7 mouse cellular contexts compared by ENCODE assay signal in the genomic region with DNA sequence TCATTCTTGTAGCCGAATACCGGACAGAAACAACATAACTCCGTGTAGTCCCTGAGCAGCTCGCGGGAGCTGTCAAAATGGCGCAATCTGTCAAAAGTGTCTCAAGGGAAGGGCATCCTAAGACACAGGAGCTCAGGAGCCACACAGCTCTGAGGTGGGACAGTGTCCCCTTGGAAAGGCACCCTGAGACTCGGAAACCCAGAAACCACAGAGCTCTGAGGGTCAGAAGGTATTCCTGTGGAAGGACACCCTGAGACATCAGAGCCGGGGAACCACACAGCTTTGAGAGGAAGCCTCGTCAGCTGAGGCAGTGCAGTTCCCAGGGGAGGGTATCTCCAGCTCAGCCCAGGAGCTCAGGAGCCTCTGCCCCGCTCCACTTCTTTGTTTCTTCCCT. TPM values are rescaled to one million over a fixed set of nuclear protein-coding genes. Genes with fewer than 3 reads are reported as not detected.
DNase-seq lines count a peak whose midpoint lies in the region; ATAC-seq and TF ChIP-seq lines count a peak whose summit lies in the region.

No protein-coding gene starts in this region.

- no peak for DNase-seq in lung, postnatal 14 days
- DNase-seq in c-Kit-positive CD71-negative TER-119-negative erythroid progenitor cells, embryonic 14.5 days (ENCODE audit: low read depth): peak; percentile 22
- peak; percentile 14 for DNase-seq in gastrocnemius, postnatal 10 days
- no peak for DNase-seq in right cerebral cortex, postnatal 4 days

- 3% methylated on average over 10 of the region's 10 CpGs for WGBS in lung, embryonic 15.5 days
- 3% methylated on average over 10 of the region's 10 CpGs for WGBS in limb, embryonic 13.5 days

- H3K9ac ChIP-seq in lung, embryonic 15.5 days: peak overlapping the region; percentile 61
- H3K9ac ChIP-seq in limb, embryonic 13.5 days: peak overlapping the region; percentile 72

- peaks cover 3% of the 10 kb centered on the region; the same call in 1 of the 2 replicates for H3K36me3 ChIP-seq in lung, embryonic 15.5 days
- peaks cover 5% of the 10 kb centered on the region; the same call in 1 of the 2 replicates for H3K36me3 ChIP-seq in limb, embryonic 13.5 days
- no peaks in the 10 kb centered on the region for H3K36me3 ChIP-seq in myocyte (ENCODE audit: control insufficient read depth, insufficient read depth)

- ATAC-seq in lung, embryonic 15.5 days (ENCODE audit: borderline replicate concordance, extremely low read depth, low FRiP score, low TSS enrichment): peak; percentile 35; the same call in 1 of the 2 replicates
- ATAC-seq in limb, embryonic 13.5 days (ENCODE audit: low FRiP score, low read depth): peak; percentile 48

- H3K27me3 ChIP-seq in lung, embryonic 15.5 days: no peaks in the 10 kb centered on the region
- 0 out of 2 replicates have a peak, but pooled peaks cover 5% of the 10 kb centered on the region for H3K27me3 ChIP-seq in limb, embryonic 13.5 days
- H3K27me3 ChIP-seq in myocyte (ENCODE audit: control insufficient read depth, insufficient read depth, insufficient read length): no peaks in the 10 kb centered on the region

- peaks cover 17% of the 10 kb centered on the region for H3K4me1 ChIP-seq in lung, embryonic 15.5 days
- peaks cover 17% of the 10 kb centered on the region for H3K4me1 ChIP-seq in limb, embryonic 13.5 days

- H3ac ChIP-seq in myocyte (ENCODE audit: control insufficient read depth, insufficient read length): peak overlapping the region; percentile 26

- H3K4me2 ChIP-seq in lung, embryonic 15.5 days: peak overlapping the region; percentile 79
- H3K4me2 ChIP-seq in limb, embryonic 13.5 days (replicated peaks): peak overlapping the region; percentile 93
- peak overlapping the region; percentile 90 for H3K4me2 ChIP-seq in myocyte (ENCODE audit: low read depth)

- peak overlapping the region; percentile 89 for H3K27ac ChIP-seq in lung, embryonic 15.5 days
- peak overlapping the region; percentile 76 for H3K27ac ChIP-seq in limb, embryonic 13.5 days

- H3K4me3 ChIP-seq in lung, embryonic 15.5 days: peak overlapping the region; percentile 67
- H3K4me3 ChIP-seq in limb, embryonic 13.5 days: peak overlapping the region; percentile 86
- H3K4me3 ChIP-seq in myocyte: peak overlapping the region; percentile 75

- no peaks in the 10 kb centered on the region for H3K9me3 ChIP-seq in lung, embryonic 15.5 days
- H3K9me3 ChIP-seq in limb, embryonic 13.5 days: no peaks in the 10 kb centered on the region

- no peak for TF ChIP-seq POLR2A in myocyte (IDR thresholded peaks at IDR 0.05; ENCODE audit: insufficient read length, low read depth)

- peaks cover 32% of the 10 kb centered on the region for H3K79me2 ChIP-seq in myocyte (ENCODE audit: control insufficient read depth, insufficient read depth)

TF ChIP-seq in myocyte, 11 proteins besides CTCF, POLR2A, EP300 and RAD21:
- TF ChIP-seq TCF12 (IDR thresholded peaks at IDR 0.05; ENCODE audit: insufficient read depth, poor library complexity, severe bottlenecking) (no peak), MYOG (IDR thresholded peaks at IDR 0.05; ENCODE audit: control insufficient read depth in 1 of 3, insufficient read depth in 1 of 3, insufficient read length in 2 of 3, low read depth in 2 of 3) (no peak), SRF (IDR thresholded peaks at IDR 0.05; ENCODE audit: control insufficient read depth, insufficient read length, low read depth) (no peak), MAX (IDR thresholded peaks at IDR 0.05; ENCODE audit: low read depth) (no peak), CEBPB (IDR thresholded peaks at IDR 0.05; ENCODE audit: insufficient read depth, poor library complexity, severe bottlenecking) (0 out of 2 replicates have a peak, but pooled peaks have one; percentile 37), E2F4 (IDR thresholded peaks at IDR 0.05; ENCODE audit: insufficient read depth) (no peak), POLR2AphosphoS2 (IDR thresholded peaks at IDR 0.05; ENCODE audit: insufficient read length, low read depth) (no peak)

RNA-seq across cellular contexts. Expression of a gene that starts 0.6 kb away (rescaled TPM):
- 46.0 and 50.0 TPM in 2 replicates for polyA plus RNA-seq in lung, embryonic 15.5 days (2015; fragmentation: Nextera tagmentation; extraction: Ambion mirVana)
- 1 to 10 TPM; 6.5 to 8.2 TPM for total RNA-seq in gastrocnemius, postnatal 10 days (2021)
- polyA plus RNA-seq in limb, embryonic 13.5 days (2015; fragmentation: Nextera tagmentation; extraction: Ambion mirVana): 41.8 and 45.2 TPM in 2 replicates
- 9.9 TPM for polyA plus RNA-seq in myocyte (2012; fragmentation: generic; extraction: Trizol)

RNA-seq across cellular contexts. Expression of a gene that starts 12.2 kb away (rescaled TPM):
- polyA plus RNA-seq in lung, embryonic 15.5 days (2015; fragmentation: Nextera tagmentation; extraction: Ambion mirVana): 0.15 and 0.16 TPM in 2 replicates
- not detected for total RNA-seq in gastrocnemius, postnatal 10 days (2021)
- 0.10 and 0.14 TPM in 2 replicates for polyA plus RNA-seq in limb, embryonic 13.5 days (2015; fragmentation: Nextera tagmentation; extraction: Ambion mirVana)
- not detected for polyA plus RNA-seq in myocyte (2012; fragmentation: generic; extraction: Trizol)

Comparison
In these comparisons a context has a peak if more than half of its experiments do, and no peak if none do; other contexts are left out.
1. DNase-seq: peak in c-Kit-positive CD71-negative TER-119-negative erythroid progenitor cells, embryonic 14.5 days (single experiment) and gastrocnemius, postnatal 10 days (single experiment); none in lung, postnatal 14 days (single experiment) and right cerebral cortex, postnatal 4 days (single experiment).
2. Peak in every context shown above with its lines, with median percentiles within 50 percentile points of each other: H3K4me2 ChIP-seq and H3K4me3 ChIP-seq.